Comparison of ENCODE assay signal across 23 mouse cellular contexts in the genomic region with DNA sequence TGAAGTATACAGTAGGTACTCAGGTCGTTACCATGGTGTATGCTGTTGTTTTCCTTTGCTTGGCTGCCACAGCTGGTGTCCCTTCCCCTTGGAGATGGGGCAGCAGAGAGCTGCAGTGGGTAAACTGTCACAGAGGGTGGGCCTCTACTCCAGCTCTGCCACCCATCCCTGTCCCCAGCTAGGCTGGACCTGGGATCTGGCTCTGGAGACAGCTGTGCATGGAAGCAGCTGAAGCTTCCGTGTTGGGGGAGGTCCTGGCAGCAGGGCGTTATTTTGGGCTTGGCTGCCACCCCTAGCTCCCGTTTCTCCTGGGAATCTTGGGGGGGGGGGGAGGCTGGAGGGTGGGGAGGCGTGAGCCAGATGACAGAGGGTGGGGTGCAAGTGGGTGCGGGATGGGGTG. TPM values are rescaled to one million over a fixed set of nuclear protein-coding genes. Genes with fewer than 3 reads are reported as not detected.
DNase-seq lines count a peak whose midpoint lies in the region; ATAC-seq and TF ChIP-seq lines count a peak whose summit lies in the region.
"Had no signal": no experiment of that assay in that cellular context is flagged by ENCODE, and none has a peak within 500 bp of the region (broad histone marks: within the 10 kb centered on the region; RNA-seq: fewer than 3 reads in every experiment).

No protein-coding gene starts in this region.

- H3K27me3 ChIP-seq in heart, embryonic 12.5 days (replicated peaks): no peaks in the 10 kb centered on the region
- no peaks in the 10 kb centered on the region for H3K27me3 ChIP-seq in heart, embryonic 11.5 days (ENCODE audit: control insufficient read depth, insufficient read depth, low read length)
- H3K27me3 ChIP-seq in kidney, adult 2 months (replicated peaks; ENCODE audit: control insufficient read depth, insufficient read depth, low read length): no peaks in the 10 kb centered on the region
- no peaks in the 10 kb centered on the region for H3K27me3 ChIP-seq in stomach, postnatal 0 days (ENCODE audit: control insufficient read depth, insufficient read depth, low read length)

- TF ChIP-seq POLR2A in kidney, adult 2 months (IDR thresholded peaks at IDR 0.05; ENCODE audit: low read depth, low read length): no peak

- TF ChIP-seq CTCF in kidney, adult 2 months (conservative IDR thresholded peaks at IDR 0.05; ENCODE audit: insufficient read depth, insufficient read length, low read depth, low read length): no peak
- TF ChIP-seq CTCF in stomach, postnatal 0 days (IDR thresholded peaks at IDR 0.05; ENCODE audit: low read depth): no peak

- peak overlapping the region; percentile 9 for H3K9ac ChIP-seq in heart, embryonic 12.5 days
- no peak overlapping the region for H3K9ac ChIP-seq in heart, embryonic 11.5 days (ENCODE audit: low read depth, low read length)
- no peak overlapping the region for H3K9ac ChIP-seq in stomach, postnatal 0 days (ENCODE audit: low read length)
- H3K9ac ChIP-seq: forebrain, embryonic 13.5 days; hindbrain, embryonic 12.5 days; lung, embryonic 14.5 days had no signal

- no peak overlapping the region for H3K27ac ChIP-seq in heart, embryonic 12.5 days (ENCODE audit: poor library complexity, severe bottlenecking)
- no peak overlapping the region for H3K27ac ChIP-seq in heart, embryonic 11.5 days (ENCODE audit: low read depth, low read length)
- H3K27ac ChIP-seq in kidney, adult 2 months (ENCODE audit: insufficient read depth, low read depth, low read length): peak overlapping the region; percentile 32; the same call in 1 of the 2 replicates
- H3K27ac ChIP-seq in stomach, postnatal 0 days (replicated peaks): peak overlapping the region; percentile 76
- H3K27ac ChIP-seq: forebrain, embryonic 13.5 days; hindbrain, embryonic 12.5 days had no signal

- no peak for ATAC-seq in heart, embryonic 12.5 days (ENCODE audit: insufficient number of reproducible peaks, low FRiP score)
- no peak for ATAC-seq in heart, embryonic 11.5 days (replicated peaks; ENCODE audit: insufficient number of reproducible peaks, low FRiP score, low TSS enrichment)
- ATAC-seq in stomach, postnatal 0 days (ENCODE audit: low FRiP score, low TSS enrichment): no peak
- ATAC-seq: activated CD4-positive, CD25-positive, alpha-beta regulatory T cell, adult 4 months; forebrain, embryonic 13.5 days had no signal

- peaks cover 50% of the 10 kb centered on the region for H3K36me3 ChIP-seq in heart, embryonic 12.5 days
- peaks cover 13% of the 10 kb centered on the region for H3K36me3 ChIP-seq in heart, embryonic 11.5 days (ENCODE audit: control insufficient read depth, insufficient read depth, low read length)
- peaks cover 2% of the 10 kb centered on the region; the same call in 1 of the 2 replicates for H3K36me3 ChIP-seq in kidney, adult 2 months (ENCODE audit: control insufficient read depth, insufficient read depth, low read length)
- H3K36me3 ChIP-seq in stomach, postnatal 0 days (ENCODE audit: control insufficient read depth, insufficient read depth, low read length): peaks cover 13% of the 10 kb centered on the region
- H3K36me3 ChIP-seq: G1E had no signal

- no peak for DNase-seq in kidney, adult 2 months
- DNase-seq in kidney, adult 18-20 months: no peak
- peak; percentile 3 for DNase-seq in urinary bladder, postnatal 14 days (ENCODE audit: low spot score)
- no peak for DNase-seq in urinary bladder, postnatal 36 days (ENCODE audit: low spot score in 2 of 2)
- DNase-seq in stomach, postnatal 0 days (ENCODE audit: low spot score): no peak
- no peak for DNase-seq in frontal cortex, adult 2 months (ENCODE audit: extremely low spot score in 1 of 2, low spot score in 1 of 2)
- DNase-seq: adrenal gland, postnatal 10 days; cerebellum, postnatal 10 days; gastrocnemius, postnatal 10 days; heart, adult 18-20 months; midbrain, embryonic 14.5 days; right cerebral cortex, postnatal 25 days had no signal

- H3K9me3 ChIP-seq in heart, embryonic 12.5 days (replicated peaks): no peaks in the 10 kb centered on the region
- H3K9me3 ChIP-seq in heart, embryonic 11.5 days (replicated peaks; ENCODE audit: control insufficient read depth, low read length): no peaks in the 10 kb centered on the region
- H3K9me3 ChIP-seq in stomach, postnatal 0 days (ENCODE audit: control insufficient read depth, low read length): no peaks in the 10 kb centered on the region
- H3K9me3 ChIP-seq: forebrain, embryonic 13.5 days; G1E; hindbrain, embryonic 12.5 days had no signal

- TF ChIP-seq EP300 in stomach, postnatal 0 days (optimal IDR thresholded peaks at IDR 0.05): no peak

- H3K4me3 ChIP-seq in heart, embryonic 12.5 days: no peak overlapping the region
- H3K4me3 ChIP-seq in heart, embryonic 11.5 days (ENCODE audit: low read depth, low read length): no peak overlapping the region
- H3K4me3 ChIP-seq in kidney, adult 2 months (ENCODE audit: insufficient read depth, low read depth, low read length): no peak overlapping the region
- no peak overlapping the region for H3K4me3 ChIP-seq in stomach, postnatal 0 days (ENCODE audit: low read depth, low read length)
- H3K4me3 ChIP-seq: erythroblast, embryonic 14.5 days; forebrain, embryonic 13.5 days; hindbrain, embryonic 12.5 days had no signal

- WGBS in heart, embryonic 12.5 days: 51% methylated on average over 6 of the region's 6 CpGs
- 50% methylated on average over 6 of the region's 6 CpGs for WGBS in heart, embryonic 11.5 days (ENCODE audit: insufficient replicate concordance)
- 40% methylated on average over 4 of the region's 6 CpGs for WGBS in kidney, adult 2 months
- WGBS in stomach, postnatal 0 days: 48% methylated on average over 6 of the region's 6 CpGs

- H3K4me2 ChIP-seq in heart, embryonic 12.5 days: no peak overlapping the region
- no peak overlapping the region for H3K4me2 ChIP-seq in heart, embryonic 11.5 days
- H3K4me2 ChIP-seq in stomach, postnatal 0 days (replicated peaks; ENCODE audit: low read depth): no peak overlapping the region; the same call in 1 of the 2 replicates
- H3K4me2 ChIP-seq: forebrain, embryonic 13.5 days; hindbrain, embryonic 12.5 days; lung, embryonic 14.5 days had no signal

- peaks cover 62% of the 10 kb centered on the region for H3K4me1 ChIP-seq in heart, embryonic 12.5 days (replicated peaks)
- H3K4me1 ChIP-seq in heart, embryonic 11.5 days (ENCODE audit: control insufficient read depth, insufficient read depth, low read length): peaks cover 51% of the 10 kb centered on the region
- peaks cover 44% of the 10 kb centered on the region for H3K4me1 ChIP-seq in kidney, adult 2 months (ENCODE audit: control insufficient read depth, insufficient read depth, low read length)
- 0 out of 2 replicates have a peak, but pooled peaks cover 4% of the 10 kb centered on the region for H3K4me1 ChIP-seq in stomach, postnatal 0 days (replicated peaks; ENCODE audit: control insufficient read depth, insufficient read depth)

RNA-seq across cellular contexts. Expression of gene Erbb2, which starts 6.0 kb away (rescaled TPM):
- polyA plus RNA-seq in heart, embryonic 12.5 days (2016; fragmentation: Nextera tagmentation; extraction: Ambion mirVana): 66.7 and 67.1 TPM in 2 replicates
- 48.0 and 56.4 TPM in 2 replicates for polyA plus RNA-seq in heart, embryonic 11.5 days (2014; fragmentation: Nextera tagmentation; extraction: Ambion mirVana)
- polyA plus RNA-seq in kidney, adult 2 months (2012; rRNA removed): 44.8 and 55.9 TPM in 2 replicates
- 26.9 and 30.7 TPM in 2 replicates for polyA plus RNA-seq in stomach, postnatal 0 days (2015; fragmentation: Nextera tagmentation; extraction: Ambion mirVana)
- polyA plus RNA-seq in frontal cortex, adult 2 months (2012; rRNA removed): 3.0 and 3.2 TPM in 2 replicates
- polyA plus RNA-seq: G1E had no signal

RNA-seq across cellular contexts. Expression of gene Pgap3, which starts 18.0 kb away (rescaled TPM):
- polyA plus RNA-seq in heart, embryonic 12.5 days (2016; fragmentation: Nextera tagmentation; extraction: Ambion mirVana): 20.0 and 20.6 TPM in 2 replicates
- 10.6 and 13.7 TPM in 2 replicates for polyA plus RNA-seq in heart, embryonic 11.5 days (2014; fragmentation: Nextera tagmentation; extraction: Ambion mirVana)
- 32.2 and 35.4 TPM in 2 replicates for polyA plus RNA-seq in kidney, adult 2 months (2012; rRNA removed)
- 11.0 and 13.4 TPM in 2 replicates for polyA plus RNA-seq in stomach, postnatal 0 days (2015; fragmentation: Nextera tagmentation; extraction: Ambion mirVana)
- polyA plus RNA-seq in frontal cortex, adult 2 months (2012; rRNA removed): 13.7 and 15.2 TPM in 2 replicates

RNA-seq across cellular contexts. Expression of gene Mien1, which starts 20.5 kb away (rescaled TPM):
- 102 and 104 TPM in 2 replicates for polyA plus RNA-seq in heart, embryonic 12.5 days (2016; fragmentation: Nextera tagmentation; extraction: Ambion mirVana)
- 107 and 110 TPM in 2 replicates for polyA plus RNA-seq in heart, embryonic 11.5 days (2014; fragmentation: Nextera tagmentation; extraction: Ambion mirVana)
- polyA plus RNA-seq in kidney, adult 2 months (2012; rRNA removed): 126 and 179 TPM in 2 replicates
- polyA plus RNA-seq in stomach, postnatal 0 days (2015; fragmentation: Nextera tagmentation; extraction: Ambion mirVana): 133 and 142 TPM in 2 replicates
- 177 and 209 TPM in 2 replicates for polyA plus RNA-seq in frontal cortex, adult 2 months (2012; rRNA removed)

RNA-seq across cellular contexts. Expression of gene Grb7, which starts 27.9 kb away (rescaled TPM):
- polyA plus RNA-seq in heart, embryonic 12.5 days (2016; fragmentation: Nextera tagmentation; extraction: Ambion mirVana): 1.2 and 2.1 TPM in 2 replicates
- polyA plus RNA-seq in heart, embryonic 11.5 days (2014; fragmentation: Nextera tagmentation; extraction: Ambion mirVana): 0.63 and 2.0 TPM in 2 replicates
- polyA plus RNA-seq in kidney, adult 2 months (2012; rRNA removed): 143 and 160 TPM in 2 replicates
- 23.0 and 23.8 TPM in 2 replicates for polyA plus RNA-seq in stomach, postnatal 0 days (2015; fragmentation: Nextera tagmentation; extraction: Ambion mirVana)
- 1.6 and 2.0 TPM in 2 replicates for polyA plus RNA-seq in frontal cortex, adult 2 months (2012; rRNA removed)
- polyA plus RNA-seq: G1E had no signal

RNA-seq across cellular contexts. Expression of gene Pnmt, which starts 32.0 kb away (rescaled TPM):
- polyA plus RNA-seq in heart, embryonic 12.5 days (2016; fragmentation: Nextera tagmentation; extraction: Ambion mirVana): 1.7 and 2.0 TPM in 2 replicates
- 3.9 and 4.8 TPM in 2 replicates for polyA plus RNA-seq in heart, embryonic 11.5 days (2014; fragmentation: Nextera tagmentation; extraction: Ambion mirVana)
- not detected in 2 replicates for polyA plus RNA-seq in kidney, adult 2 months (2012; rRNA removed)
- polyA plus RNA-seq in stomach, postnatal 0 days (2015; fragmentation: Nextera tagmentation; extraction: Ambion mirVana): not detected in 2 replicates
- polyA plus RNA-seq in frontal cortex, adult 2 months (2012; rRNA removed): 0.84 and 1.1 TPM in 2 replicates
- polyA plus RNA-seq: activated CD4-positive, CD25-positive, alpha-beta regulatory T cell, adult 4 months; erythroblast, embryonic 14.5 days; forebrain, embryonic 13.5 days; G1E; liver, adult 2 months; lung, embryonic 14.5 days; spleen, adult 2 months; stomach, embryonic 14.5 days had no signal

Comparison
In these comparisons a context has a peak if more than half of its experiments do, and no peak if none do; other contexts are left out.
1. H3K27ac ChIP-seq: peak in kidney, adult 2 months (single experiment) and stomach, postnatal 0 days (single experiment); none in heart, embryonic 12.5 days (single experiment) and heart, embryonic 11.5 days (single experiment).